ENCODE assay signal across 18 mouse cellular contexts in genomic region chr10:4002711-4003110, GRCm38 (mm10). TPM values are rescaled to one million over a fixed set of nuclear protein-coding genes. Genes with fewer than 3 reads are reported as not detected.
DNase-seq lines count a peak whose midpoint lies in the region; ATAC-seq and TF ChIP-seq lines count a peak whose summit lies in the region.
"Had no signal": no experiment of that assay in that cellular context is flagged by ENCODE, and none has a peak within 500 bp of the region (broad histone marks: within the 10 kb centered on the region; RNA-seq: fewer than 3 reads in every experiment).

No protein-coding gene starts in this region.

- no peaks in the 10 kb centered on the region for H3K4me1 ChIP-seq in midbrain, postnatal 0 days (ENCODE audit: insufficient read depth, low read length)
- H3K4me1 ChIP-seq in midbrain, embryonic 16.5 days (ENCODE audit: control insufficient read depth, insufficient read depth, low read length) = no peaks in the 10 kb centered on the region
- H3K4me1 ChIP-seq in stomach, postnatal 0 days (replicated peaks; ENCODE audit: control insufficient read depth, insufficient read depth) = no peaks in the 10 kb centered on the region

- DNase-seq in gastrocnemius, adult 2 months = no peak
- DNase-seq in gastrocnemius, adult 8-10 months (ENCODE audit: low spot score in 2 of 2) = no peak
- DNase-seq in midbrain, postnatal 0 days (ENCODE audit: low spot score) = no peak
- DNase-seq in kidney, adult 8-10 months = no peak
- no peak for DNase-seq in stomach, postnatal 0 days (ENCODE audit: low spot score)
- DNase-seq: adrenal gland, postnatal 10 days; cerebellum, adult 9-11 months; heart, postnatal 14 days; kidney, adult 9 months; right cerebral cortex, adult 18-20 months had no signal

- no peaks in the 10 kb centered on the region for H3K36me3 ChIP-seq in midbrain, postnatal 0 days (ENCODE audit: insufficient read depth, low read length)
- no peaks in the 10 kb centered on the region for H3K36me3 ChIP-seq in midbrain, embryonic 16.5 days (ENCODE audit: control insufficient read depth, insufficient read depth, low read length)
- H3K36me3 ChIP-seq in stomach, postnatal 0 days (ENCODE audit: control insufficient read depth, insufficient read depth, low read length) = peaks cover 2% of the 10 kb centered on the region; the same call in 1 of the 2 replicates

- H3K27ac ChIP-seq in gastrocnemius, adult 2 months = 0 out of 2 replicates have a peak overlapping the region, but pooled peaks have one; percentile 40
- H3K27ac ChIP-seq in midbrain, postnatal 0 days (ENCODE audit: low read depth, low read length) = no peak overlapping the region
- no peak overlapping the region for H3K27ac ChIP-seq in midbrain, embryonic 16.5 days (ENCODE audit: low read length)
- no peak overlapping the region for H3K27ac ChIP-seq in stomach, postnatal 0 days (replicated peaks)
- H3K27ac ChIP-seq: left cerebral cortex, adult 2 months; limb, embryonic 13.5 days had no signal

- 84% methylated on average over 5 of the region's 5 CpGs for WGBS in midbrain, postnatal 0 days
- WGBS in midbrain, embryonic 16.5 days = 83% methylated on average over 5 of the region's 5 CpGs
- WGBS in stomach, postnatal 0 days = 83% methylated on average over 5 of the region's 5 CpGs

- H3K4me2 ChIP-seq in midbrain, postnatal 0 days (ENCODE audit: low read depth, low read length, poor library complexity, severe bottlenecking) = no peak overlapping the region
- no peak overlapping the region for H3K4me2 ChIP-seq in midbrain, embryonic 16.5 days (ENCODE audit: low read length)
- no peak overlapping the region for H3K4me2 ChIP-seq in stomach, postnatal 0 days (replicated peaks; ENCODE audit: low read depth)
- H3K4me2 ChIP-seq: limb, embryonic 13.5 days had no signal

- H3K4me3 ChIP-seq in gastrocnemius, adult 2 months = no peak overlapping the region
- H3K4me3 ChIP-seq in midbrain, postnatal 0 days (ENCODE audit: low read depth, low read length) = no peak overlapping the region
- no peak overlapping the region for H3K4me3 ChIP-seq in midbrain, embryonic 16.5 days (ENCODE audit: low read depth, low read length)
- H3K4me3 ChIP-seq in stomach, postnatal 0 days (ENCODE audit: low read depth, low read length) = no peak overlapping the region
- H3K4me3 ChIP-seq: left cerebral cortex, adult 2 months; limb, embryonic 13.5 days; myocyte had no signal

- no peak for TF ChIP-seq EP300 in stomach, postnatal 0 days (optimal IDR thresholded peaks at IDR 0.05)

- no peak for TF ChIP-seq CTCF in gastrocnemius, adult 2 months (IDR thresholded peaks at IDR 0.05)
- no peak for TF ChIP-seq CTCF in midbrain, postnatal 0 days (IDR thresholded peaks at IDR 0.05)
- no peak for TF ChIP-seq CTCF in stomach, postnatal 0 days (IDR thresholded peaks at IDR 0.05; ENCODE audit: low read depth)

- ATAC-seq in midbrain, postnatal 0 days (ENCODE audit: low FRiP score) = 0 out of 2 replicates have a peak, but pooled peaks have one; percentile 27
- no peak for ATAC-seq in midbrain, embryonic 16.5 days
- ATAC-seq in erythroblast, adult 5-6 weeks (replicated peaks; ENCODE audit: low FRiP score, poor library complexity, severe bottlenecking) = peak; percentile 64
- ATAC-seq in megakaryocyte progenitor cell, adult 5-6 weeks (replicated peaks; ENCODE audit: poor library complexity) = peak; percentile 48
- no peak for ATAC-seq in stomach, postnatal 0 days (ENCODE audit: low FRiP score, low TSS enrichment)
- ATAC-seq: lung, postnatal 0 days had no signal

- H3K27me3 ChIP-seq in midbrain, postnatal 0 days (ENCODE audit: insufficient read depth, low read length) = no peaks in the 10 kb centered on the region
- H3K27me3 ChIP-seq in midbrain, embryonic 16.5 days (ENCODE audit: control insufficient read depth, insufficient read depth, low read depth, low read length) = no peaks in the 10 kb centered on the region
- no peaks in the 10 kb centered on the region for H3K27me3 ChIP-seq in stomach, postnatal 0 days (ENCODE audit: control insufficient read depth, insufficient read depth, low read length)
- H3K27me3 ChIP-seq: limb, embryonic 13.5 days had no signal

- H3K9me3 ChIP-seq in midbrain, postnatal 0 days (ENCODE audit: low read length) = no peaks in the 10 kb centered on the region
- no peaks in the 10 kb centered on the region for H3K9me3 ChIP-seq in midbrain, embryonic 16.5 days (replicated peaks; ENCODE audit: control insufficient read depth, low read length, poor library complexity, severe bottlenecking)
- H3K9me3 ChIP-seq in stomach, postnatal 0 days (ENCODE audit: control insufficient read depth, low read length) = no peaks in the 10 kb centered on the region
- H3K9me3 ChIP-seq: G1E; limb, embryonic 13.5 days had no signal

- intact Hi-C loops in gastrocnemius, adult 2 months (cut with DNase I) = loop anchor here (10.0 kb wide), 1 partner anchor 142 kb away; no protein-coding TSS in a partner anchor

- H3K9ac ChIP-seq in midbrain, postnatal 0 days (replicated peaks; ENCODE audit: low read length, poor library complexity, severe bottlenecking) = no peak overlapping the region
- H3K9ac ChIP-seq in midbrain, embryonic 16.5 days (ENCODE audit: low read depth, low read length) = no peak overlapping the region
- no peak overlapping the region for H3K9ac ChIP-seq in stomach, postnatal 0 days (ENCODE audit: low read length)
- H3K9ac ChIP-seq: limb, embryonic 13.5 days had no signal

RNA-seq across cellular contexts. Expression of gene Mthfd1l, which starts 29.8 kb away (rescaled TPM):
- total RNA-seq in gastrocnemius, adult 2 months (2021) = under 1 TPM; 0.42 to 0.48 TPM
- 1 to 10 TPM in 1 of 4 experiments, under 1 TPM in 3; 0.56 to 1.1 (median 0.65) TPM for total RNA-seq in gastrocnemius, adult 8-10 months (2022)
- 9.2 and 10.3 TPM in 2 replicates for total RNA-seq in midbrain, postnatal 0 days (2014; rRNA removed)
- 7.9 and 8.6 TPM in 2 replicates for polyA plus RNA-seq in midbrain, postnatal 0 days (2015; fragmentation: Nextera tagmentation; extraction: Ambion mirVana)
- 6.0 and 7.3 TPM in 2 replicates for polyA plus RNA-seq in midbrain, embryonic 16.5 days (2015; fragmentation: Nextera tagmentation; extraction: Ambion mirVana)
- 5.9 and 9.6 TPM in 2 replicates for total RNA-seq in erythroblast, adult 5-6 weeks (2015; ENCODE audit: low replicate concordance)
- 26.9 and 32.3 TPM in 2 replicates for total RNA-seq in erythroblast, adult 5-6 weeks (2017; ENCODE audit: low replicate concordance)
- total RNA-seq in megakaryocyte progenitor cell, adult 5-6 weeks (2015) = 38.1 and 39.4 TPM in 2 replicates
- total RNA-seq in megakaryocyte progenitor cell, adult 5-6 weeks (2017) = 99.8 and 149 TPM in 2 replicates
- polyA plus RNA-seq in stomach, postnatal 0 days (2015; fragmentation: Nextera tagmentation; extraction: Ambion mirVana) = 5.4 and 5.5 TPM in 2 replicates

Comparison
In these comparisons a context has a peak if more than half of its experiments do, and no peak if none do; other contexts are left out.
1. ATAC-seq: peak in midbrain, postnatal 0 days (single experiment), erythroblast, adult 5-6 weeks (single experiment) and megakaryocyte progenitor cell, adult 5-6 weeks (single experiment); none in midbrain, embryonic 16.5 days (single experiment) and stomach, postnatal 0 days (single experiment).